ENCODE assay signal across 8 mouse cellular contexts in the genomic region with DNA sequence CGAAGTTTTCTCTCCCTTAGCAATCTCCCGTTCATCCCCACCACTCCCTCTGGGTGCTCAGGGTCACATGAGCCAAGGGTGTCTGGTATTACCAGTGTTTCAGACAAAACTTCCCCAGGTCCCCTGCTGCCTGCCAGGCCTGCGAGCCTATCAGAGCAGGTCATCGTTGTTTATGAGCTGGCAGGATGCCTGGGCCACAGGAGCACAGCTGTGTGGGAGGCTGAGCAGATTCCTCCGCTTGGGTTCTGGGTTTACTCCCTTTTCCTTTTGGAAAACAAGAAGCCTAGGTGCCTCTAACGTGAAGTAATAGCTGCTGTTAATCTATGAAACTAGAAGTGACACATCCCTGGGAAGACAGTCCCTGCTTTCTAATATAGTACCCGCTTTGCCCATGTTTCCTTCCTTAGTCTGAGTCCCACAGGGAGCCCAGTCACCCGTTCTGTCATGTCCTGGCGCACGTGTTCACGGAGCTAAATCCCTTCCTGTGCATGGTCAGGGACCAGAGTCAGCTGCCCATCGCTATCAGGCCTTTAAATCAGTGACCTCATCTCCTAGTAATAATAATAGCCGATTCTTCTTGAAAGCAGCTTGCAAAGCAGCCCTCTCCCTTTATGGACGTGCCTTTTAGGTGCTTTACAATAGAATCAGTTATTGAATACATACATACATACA. TPM values are rescaled to one million over a fixed set of nuclear protein-coding genes. Genes with fewer than 3 reads are reported as not detected.
DNase-seq lines count a peak whose midpoint lies in the region; ATAC-seq lines count a peak whose summit lies in the region.

No protein-coding gene starts in this region.

- H3K27me3 ChIP-seq in forebrain, embryonic 13.5 days: no peaks in the 10 kb centered on the region
- no peaks in the 10 kb centered on the region for H3K27me3 ChIP-seq in forebrain, embryonic 12.5 days

- no peaks in the 10 kb centered on the region for H3K9me3 ChIP-seq in forebrain, embryonic 13.5 days (replicated peaks)
- no peaks in the 10 kb centered on the region for H3K9me3 ChIP-seq in forebrain, embryonic 12.5 days

- H3K4me1 ChIP-seq in forebrain, embryonic 13.5 days: peaks cover 9% of the 10 kb centered on the region
- H3K4me1 ChIP-seq in forebrain, embryonic 12.5 days: peaks cover 7% of the 10 kb centered on the region

- no peak overlapping the region for H3K4me2 ChIP-seq in forebrain, embryonic 13.5 days
- H3K4me2 ChIP-seq in forebrain, embryonic 12.5 days: no peak overlapping the region

- H3K27ac ChIP-seq in forebrain, embryonic 13.5 days: no peak overlapping the region
- H3K27ac ChIP-seq in forebrain, embryonic 12.5 days: no peak overlapping the region

- no peaks in the 10 kb centered on the region for H3K36me3 ChIP-seq in forebrain, embryonic 13.5 days (ENCODE audit: poor library complexity, severe bottlenecking)
- H3K36me3 ChIP-seq in forebrain, embryonic 12.5 days (replicated peaks): no peaks in the 10 kb centered on the region; the same call in 1 of the 2 replicates

- WGBS in forebrain, embryonic 13.5 days: 57% methylated on average over 14 of the region's 14 CpGs
- WGBS in forebrain, embryonic 12.5 days: 60% methylated on average over 14 of the region's 14 CpGs

- ATAC-seq in forebrain, embryonic 13.5 days: 0 out of 2 replicates have a peak, but pooled peaks have one; percentile 45
- ATAC-seq in forebrain, embryonic 12.5 days (ENCODE audit: low FRiP score): no peak
- ATAC-seq in CD4-positive, CD25-positive, alpha-beta regulatory T cell, adult 4 months: no peak

- peak; percentile 45 to 65 for DNase-seq in cerebellum, postnatal 25 days
- DNase-seq in heart, adult 9 months (ENCODE audit: low spot score in 2 of 2): peak; percentile 67 to 71
- peak; percentile 80 for DNase-seq in kidney, adult 9 months
- DNase-seq in mesoderm, embryonic 11.5 days (ENCODE audit: low read depth, low spot score): peak; percentile 40
- no peak for DNase-seq in layer of hippocampus, postnatal 25 days (ENCODE audit: extremely low spot score in 1 of 2, low spot score in 1 of 2)

- no peak overlapping the region for H3K4me3 ChIP-seq in forebrain, embryonic 13.5 days
- no peak overlapping the region for H3K4me3 ChIP-seq in forebrain, embryonic 12.5 days (replicated peaks)

- H3K9ac ChIP-seq in forebrain, embryonic 13.5 days: no peak overlapping the region
- no peak overlapping the region for H3K9ac ChIP-seq in forebrain, embryonic 12.5 days

RNA-seq across cellular contexts. Expression of gene Map3k4, which starts 9.4 kb away (rescaled TPM):
- 44.9 and 46.4 TPM in 2 replicates for polyA plus RNA-seq in forebrain, embryonic 13.5 days (2015; fragmentation: Nextera tagmentation; extraction: Ambion mirVana)
- polyA plus RNA-seq in forebrain, embryonic 12.5 days (2016; fragmentation: Nextera tagmentation; extraction: Ambion mirVana): 52.6 and 54.1 TPM in 2 replicates
- 10 to 100 TPM; 12.9 to 13.4 TPM for polyA plus RNA-seq in CD4-positive, CD25-positive, alpha-beta regulatory T cell, adult 4 months (2017; shearing (Covaris generic))
- 10 to 100 TPM; 56.9 to 58.6 TPM for total RNA-seq in layer of hippocampus, postnatal 25 days (2021)

RNA-seq across cellular contexts. Expression of gene Plg, which starts 50.4 kb away (rescaled TPM):
- polyA plus RNA-seq in forebrain, embryonic 13.5 days (2015; fragmentation: Nextera tagmentation; extraction: Ambion mirVana): 0.10 and 0.40 TPM in 2 replicates
- 0.10 TPM in 1 of 2 replicates, not detected in the other for polyA plus RNA-seq in forebrain, embryonic 12.5 days (2016; fragmentation: Nextera tagmentation; extraction: Ambion mirVana)
- not detected for polyA plus RNA-seq in CD4-positive, CD25-positive, alpha-beta regulatory T cell, adult 4 months (2017; shearing (Covaris generic))
- not detected for total RNA-seq in layer of hippocampus, postnatal 25 days (2021)

Comparison
In these comparisons a context has a peak if more than half of its experiments do, and no peak if none do; other contexts are left out.
1. DNase-seq: peak in cerebellum, postnatal 25 days (2 of 2), heart, adult 9 months (2 of 2), kidney, adult 9 months (single experiment) and mesoderm, embryonic 11.5 days (single experiment); none in layer of hippocampus, postnatal 25 days (0 of 2).